Mouse (Mus musculus): ENCODE measurements around the gene Agmo.

DNA sequence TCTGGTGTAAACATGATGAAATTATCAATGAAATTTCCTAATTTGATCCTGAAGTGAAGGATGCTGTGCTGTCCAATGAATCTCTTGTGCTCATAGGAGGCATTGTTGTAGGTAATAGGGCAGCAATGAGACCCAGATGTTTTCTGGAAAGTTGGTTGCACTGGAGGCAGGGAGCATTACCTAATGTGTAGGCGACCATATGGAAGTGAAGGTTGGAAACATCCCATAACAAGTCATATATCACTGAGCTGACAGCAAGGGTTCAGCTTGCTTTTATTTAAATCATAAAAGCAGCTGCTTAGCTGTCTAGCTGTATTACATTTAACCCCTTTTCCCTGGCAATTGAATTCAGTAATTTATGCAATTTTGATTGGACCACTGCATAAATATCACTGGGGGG is 299.6 kb downstream of the Agmo start:
- TF ChIP-seq CTCF (IDR thresholded peaks at IDR 0.05) (no peak), EP300 (IDR thresholded peaks at IDR 0.05; ENCODE audit: insufficient read depth, low read depth, low read length) (no peak)

Data from heart, adult 2 months (tissue).